Mouse (Mus musculus): ENCODE data around the gene Pdlim4. TPM values are rescaled to one million over a fixed set of nuclear protein-coding genes. Genes with fewer than 3 reads are reported as not detected.
A peak's percentile ranks its signal among the peaks of the same experiment; 100 is the strongest.

Gene Pdlim4
- polyA plus RNA-seq (2015; fragmentation: Nextera tagmentation; extraction: Ambion mirVana): 13.0 and 16.4 TPM in 2 replicates

DNA sequence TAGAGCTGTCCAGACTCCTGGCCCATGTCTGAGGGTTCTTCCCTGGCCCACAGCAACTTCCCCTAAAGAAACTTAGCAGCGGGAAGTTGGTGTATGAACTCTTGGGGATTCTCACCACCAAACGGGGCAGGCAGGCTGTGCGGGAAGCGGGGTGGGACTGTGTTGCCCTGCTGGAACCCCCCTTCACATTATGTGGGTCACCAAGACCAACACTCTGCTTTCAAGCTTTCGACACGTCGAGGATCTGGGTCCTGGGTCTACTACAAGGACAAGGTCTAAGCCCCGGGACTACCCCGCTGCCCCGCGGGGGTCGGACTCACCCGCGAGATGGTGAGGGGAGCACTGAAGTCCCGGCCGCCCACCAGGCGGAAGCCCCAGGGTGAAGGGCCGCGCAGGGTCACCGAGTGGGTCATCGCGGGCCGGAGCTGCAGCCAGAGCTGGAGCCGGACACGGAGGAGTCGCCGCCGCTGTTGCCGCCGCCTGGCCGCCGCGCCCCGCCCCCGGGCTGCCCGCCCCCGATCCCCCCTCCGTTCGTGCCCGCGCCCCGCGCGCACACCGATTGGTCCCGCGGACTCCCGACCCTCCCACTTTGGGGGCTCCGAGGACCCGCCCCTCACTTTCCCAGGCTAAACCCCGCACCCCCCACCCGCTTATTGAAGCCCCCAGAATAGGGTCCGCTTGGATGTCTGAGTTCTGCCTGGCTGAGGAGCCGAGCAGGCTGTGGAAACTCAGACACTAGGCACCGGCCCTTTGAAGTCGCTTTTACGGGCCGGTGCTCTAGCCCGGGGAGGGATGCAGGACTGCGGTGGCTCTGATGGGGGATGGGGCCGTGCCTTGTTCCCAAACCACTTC is at the start of gene Pdlim4:
Gene Pdlim4, minus strand, starts transcription at position 495 of the 852 bp plus-strand sequence.
- peak; percentile 23; the same call in 1 of the 2 replicates for ATAC-seq (ENCODE audit: borderline replicate concordance, extremely low read depth, low FRiP score, low TSS enrichment)
- Histone ChIP-seq H3K36me3 (no peaks in the 10 kb centered on the region), H3K27me3 (peaks cover 36% of the 10 kb centered on the region), H3K4me2 (peak within 1 kb of the TSS; percentile 91), H3K4me3 (peak within 1 kb of the TSS; percentile 52), H3K9me3 (no peaks in the 10 kb centered on the region), H3K4me1 (peaks cover 29% of the 10 kb centered on the region), H3K9ac (peak within 1 kb of the TSS; percentile 39), H3K27ac (no peak within 1 kb of the TSS)
- 1% methylated on average over 47 of the region's 61 CpGs for WGBS

DNA sequence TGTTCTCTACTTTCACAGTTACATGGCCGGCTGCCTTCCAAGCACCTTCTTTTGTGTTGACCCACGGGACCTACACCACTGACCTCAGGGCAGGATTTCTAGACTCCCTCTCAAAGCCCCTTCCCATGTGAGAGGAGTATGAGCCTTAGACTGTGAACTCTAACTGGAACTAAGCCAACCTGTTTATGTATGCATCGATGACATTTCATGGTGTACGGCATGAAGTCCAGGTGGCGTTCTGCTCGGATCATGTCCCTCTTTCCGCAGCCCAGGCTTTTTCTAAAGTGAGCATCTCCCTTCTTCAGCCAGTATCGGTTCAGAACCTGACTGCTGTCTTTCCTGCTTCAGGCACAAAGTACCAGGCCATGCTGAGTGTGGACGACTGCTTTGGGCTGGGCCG is 48.3 kb upstream of the Pdlim4 start:
- 0 out of 2 replicates have a peak, but pooled peaks cover 3% of the 10 kb centered on the region for H3K36me3 ChIP-seq
- no peak overlapping the region for H3K9ac ChIP-seq
- H3K27me3 ChIP-seq: no peaks in the 10 kb centered on the region
- no peak overlapping the region for H3K4me3 ChIP-seq
- 84% methylated on average over 10 of the region's 10 CpGs for WGBS
- H3K27ac ChIP-seq: no peak overlapping the region
- no peak for ATAC-seq (ENCODE audit: borderline replicate concordance, extremely low read depth, low FRiP score, low TSS enrichment)
- peaks cover 18% of the 10 kb centered on the region for H3K4me1 ChIP-seq
- no peak overlapping the region for H3K4me2 ChIP-seq
- H3K9me3 ChIP-seq: no peaks in the 10 kb centered on the region

DNA sequence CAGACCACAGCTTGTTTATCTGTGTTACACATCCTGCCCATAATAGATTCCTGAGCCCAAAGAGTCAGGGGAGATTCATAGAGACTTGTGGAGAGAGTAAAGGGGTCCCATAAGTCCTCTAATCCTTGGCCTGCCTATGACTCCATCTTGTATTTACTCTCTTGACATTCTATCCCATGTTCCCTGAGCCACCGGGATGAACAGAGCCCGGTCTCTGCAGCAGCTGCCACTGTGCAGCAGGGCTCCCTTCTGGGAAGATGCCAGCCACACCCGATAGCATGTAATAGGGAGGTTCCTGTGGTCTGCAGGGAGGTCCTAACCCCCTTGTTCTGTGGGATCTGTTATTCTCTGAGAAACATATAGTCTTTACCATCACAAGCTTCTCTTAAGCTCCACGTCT is 47.6 kb upstream of the Pdlim4 start:
- Histone ChIP-seq H3K9me3 (no peaks in the 10 kb centered on the region), H3K4me2 (no peak overlapping the region), H3K27me3 (no peaks in the 10 kb centered on the region), H3K4me3 (no peak overlapping the region), H3K4me1 (peaks cover 18% of the 10 kb centered on the region), H3K36me3 (0 out of 2 replicates have a peak, but pooled peaks cover 3% of the 10 kb centered on the region), H3K27ac (no peak overlapping the region), H3K9ac (no peak overlapping the region)
- ATAC-seq (ENCODE audit: borderline replicate concordance, extremely low read depth, low FRiP score, low TSS enrichment): no peak
- WGBS: 75% methylated on average over 4 of the region's 4 CpGs

- 49% methylated on average over 3 of the region's 3 CpGs for WGBS
- Histone ChIP-seq H3K4me2 (no peak overlapping the region), H3K9ac (no peak overlapping the region), H3K4me3 (no peak overlapping the region), H3K27me3 (no peaks in the 10 kb centered on the region), H3K27ac (no peak overlapping the region), H3K4me1 (peaks cover 18% of the 10 kb centered on the region), H3K36me3 (0 out of 2 replicates have a peak, but pooled peaks cover 3% of the 10 kb centered on the region), H3K9me3 (no peaks in the 10 kb centered on the region)
- no peak for ATAC-seq (ENCODE audit: borderline replicate concordance, extremely low read depth, low FRiP score, low TSS enrichment)
Observed at GRCm38 (mm10) chr11:54115911-54116310, 47.1 kb upstream of the Pdlim4 start.

- WGBS: 78% methylated on average over 8 of the region's 8 CpGs
- no peak for ATAC-seq (ENCODE audit: borderline replicate concordance, extremely low read depth, low FRiP score, low TSS enrichment)
- Histone ChIP-seq H3K27me3 (no peaks in the 10 kb centered on the region), H3K4me1 (peaks cover 18% of the 10 kb centered on the region), H3K4me3 (no peak overlapping the region), H3K36me3 (0 out of 2 replicates have a peak, but pooled peaks cover 3% of the 10 kb centered on the region), H3K9me3 (no peaks in the 10 kb centered on the region), H3K9ac (no peak overlapping the region), H3K4me2 (no peak overlapping the region), H3K27ac (no peak overlapping the region)
Observed at GRCm38 (mm10) chr11:54115301-54115700, 46.5 kb upstream of the Pdlim4 start.

DNA sequence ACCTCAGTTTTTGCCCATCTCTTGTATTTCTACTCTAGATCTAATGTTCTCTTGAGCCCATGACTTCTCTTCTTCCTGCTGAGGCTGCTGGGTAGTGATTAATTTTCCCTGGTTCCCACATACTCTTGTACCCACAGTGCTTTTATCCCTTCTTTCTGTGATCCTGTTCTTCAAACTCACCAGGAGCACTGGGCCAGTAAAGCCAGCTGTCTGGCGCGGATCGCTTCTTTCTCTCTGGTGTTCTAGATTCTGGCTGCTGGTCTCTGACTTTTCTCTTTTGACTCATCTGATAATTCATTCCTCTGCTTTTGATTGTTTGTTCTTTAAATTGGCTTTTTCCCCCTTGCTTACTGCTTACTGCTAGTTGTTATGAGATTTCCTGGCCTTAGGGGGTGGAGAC is 45.9 kb upstream of the Pdlim4 start:
- no peak overlapping the region for H3K4me2 ChIP-seq
- H3K27me3 ChIP-seq: no peaks in the 10 kb centered on the region
- no peaks in the 10 kb centered on the region for H3K9me3 ChIP-seq
- H3K27ac ChIP-seq: no peak overlapping the region
- peaks cover 18% of the 10 kb centered on the region for H3K4me1 ChIP-seq
- WGBS: 95% methylated on average over 3 of the region's 3 CpGs
- no peak for ATAC-seq (ENCODE audit: borderline replicate concordance, extremely low read depth, low FRiP score, low TSS enrichment)
- no peak overlapping the region for H3K4me3 ChIP-seq
- no peak overlapping the region for H3K9ac ChIP-seq
- H3K36me3 ChIP-seq: 0 out of 2 replicates have a peak, but pooled peaks cover 1% of the 10 kb centered on the region

DNA sequence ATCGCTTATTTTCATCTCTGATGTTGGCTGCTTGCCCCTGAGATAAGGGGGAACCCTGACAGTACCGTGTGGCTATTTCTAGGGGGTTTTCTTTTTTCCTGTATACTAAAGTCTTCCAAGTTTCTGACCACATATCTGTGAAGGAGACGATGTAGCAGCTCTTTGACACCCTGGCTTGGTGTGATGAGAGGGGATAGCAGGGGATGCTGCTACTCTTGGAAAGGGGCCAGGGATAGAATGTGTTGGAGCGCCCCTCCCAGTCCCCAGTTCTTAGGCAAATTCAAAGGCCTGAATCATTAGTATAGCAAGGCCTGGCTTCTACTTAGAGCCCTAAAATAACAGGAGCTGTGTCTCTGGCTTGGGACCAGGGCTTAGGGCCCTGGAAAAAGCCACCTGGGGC is 44.5 kb upstream of the Pdlim4 start:
- WGBS: 7% methylated on average over 4 of the region's 4 CpGs
- H3K9ac ChIP-seq: no peak overlapping the region
- H3K4me3 ChIP-seq: peak overlapping the region; percentile 13; the same call in 1 of the 2 replicates
- H3K4me1 ChIP-seq: peaks cover 23% of the 10 kb centered on the region
- H3K9me3 ChIP-seq: no peaks in the 10 kb centered on the region
- H3K27ac ChIP-seq: peak overlapping the region; percentile 85
- H3K4me2 ChIP-seq: peak overlapping the region; percentile 50
- no peaks in the 10 kb centered on the region for H3K36me3 ChIP-seq
- H3K27me3 ChIP-seq: no peaks in the 10 kb centered on the region
- peak; percentile 20; the same call in 1 of the 2 replicates for ATAC-seq (ENCODE audit: borderline replicate concordance, extremely low read depth, low FRiP score, low TSS enrichment)

- peak; percentile 97 for ATAC-seq (ENCODE audit: borderline replicate concordance, extremely low read depth, low FRiP score, low TSS enrichment)
- Histone ChIP-seq H3K27me3 (no peaks in the 10 kb centered on the region), H3K9ac (no peak overlapping the region), H3K4me2 (peak overlapping the region; percentile 50), H3K4me1 (peaks cover 25% of the 10 kb centered on the region), H3K36me3 (no peaks in the 10 kb centered on the region), H3K4me3 (peak overlapping the region; percentile 13; the same call in 1 of the 2 replicates), H3K9me3 (no peaks in the 10 kb centered on the region), H3K27ac (peak overlapping the region; percentile 85)
- under 1% methylated on average over 10 of the region's 10 CpGs for WGBS
Observed at GRCm38 (mm10) chr11:54112920-54113319, 44.1 kb upstream of the Pdlim4 start.

DNA sequence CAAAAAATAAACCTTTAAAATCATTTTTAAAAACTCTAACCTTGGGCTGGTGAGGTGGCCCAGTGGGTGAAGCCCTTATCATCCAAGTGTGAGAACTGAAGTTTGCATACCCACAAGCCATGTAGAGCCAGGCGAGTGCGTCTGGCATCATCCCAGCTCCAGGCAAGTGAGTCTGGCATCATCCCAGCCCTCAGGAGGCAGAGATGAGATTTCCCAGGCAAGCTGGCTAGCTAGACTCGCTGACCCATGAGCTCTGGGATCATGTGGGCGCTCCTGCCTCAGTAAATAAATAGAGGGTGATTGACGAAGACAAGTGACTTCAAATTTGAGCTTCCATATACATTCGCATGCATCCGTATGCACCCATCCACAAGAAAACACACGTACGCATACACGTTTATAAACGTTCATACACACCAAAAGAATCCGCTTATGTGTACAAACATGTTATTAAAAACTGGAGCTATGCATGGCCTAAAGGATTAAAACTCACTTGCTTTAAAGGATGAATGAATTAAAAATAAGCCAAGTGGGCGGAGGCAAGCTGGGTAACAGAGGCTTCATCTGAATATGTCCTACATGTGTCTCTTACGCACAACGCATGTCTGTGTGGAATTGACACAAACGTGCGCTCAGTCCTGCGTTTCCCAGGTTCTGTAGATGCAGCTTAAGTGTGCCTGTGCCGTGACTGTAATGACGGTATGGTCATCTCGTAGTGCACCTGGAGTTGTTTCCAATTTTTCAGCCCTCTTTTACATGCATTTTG is 43.3 kb upstream of the Pdlim4 start:
- Histone ChIP-seq H3K4me1 (peaks cover 27% of the 10 kb centered on the region), H3K4me3 (no peak overlapping the region), H3K27ac (peak overlapping the region; percentile 85), H3K27me3 (no peaks in the 10 kb centered on the region), H3K36me3 (no peaks in the 10 kb centered on the region), H3K9me3 (no peaks in the 10 kb centered on the region), H3K4me2 (peak overlapping the region; percentile 50; the same call in 1 of the 2 replicates), H3K9ac (no peak overlapping the region)
- ATAC-seq (ENCODE audit: borderline replicate concordance, extremely low read depth, low FRiP score, low TSS enrichment): no peak
- WGBS: 66% methylated on average over 21 of the region's 21 CpGs

DNA sequence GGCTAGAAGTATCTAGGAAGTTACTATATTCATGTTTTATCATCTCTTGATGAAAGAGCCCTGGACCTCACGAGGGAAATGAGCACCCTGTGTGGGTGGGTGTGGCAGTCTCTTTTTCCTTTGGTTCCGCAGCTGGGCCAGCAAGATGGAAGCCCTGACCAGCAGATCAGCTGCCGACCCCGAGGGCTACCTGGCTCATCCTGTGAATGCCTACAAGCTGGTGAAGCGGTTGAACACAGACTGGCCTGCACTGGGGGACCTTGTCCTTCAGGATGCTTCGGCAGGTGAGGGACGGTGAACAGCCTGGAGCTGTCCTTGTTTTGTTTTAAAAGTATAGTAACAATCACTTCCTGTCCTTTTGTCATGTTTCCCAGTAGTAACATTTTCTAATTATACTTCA is 42.5 kb upstream of the Pdlim4 start:
- no peak overlapping the region for H3K9ac ChIP-seq
- WGBS: 77% methylated on average over 7 of the region's 7 CpGs
- no peaks in the 10 kb centered on the region for H3K27me3 ChIP-seq
- no peaks in the 10 kb centered on the region for H3K36me3 ChIP-seq
- no peaks in the 10 kb centered on the region for H3K9me3 ChIP-seq
- no peak overlapping the region for H3K4me3 ChIP-seq
- H3K4me2 ChIP-seq: no peak overlapping the region
- ATAC-seq (ENCODE audit: borderline replicate concordance, extremely low read depth, low FRiP score, low TSS enrichment): no peak
- peaks cover 33% of the 10 kb centered on the region for H3K4me1 ChIP-seq
- H3K27ac ChIP-seq: no peak overlapping the region

DNA sequence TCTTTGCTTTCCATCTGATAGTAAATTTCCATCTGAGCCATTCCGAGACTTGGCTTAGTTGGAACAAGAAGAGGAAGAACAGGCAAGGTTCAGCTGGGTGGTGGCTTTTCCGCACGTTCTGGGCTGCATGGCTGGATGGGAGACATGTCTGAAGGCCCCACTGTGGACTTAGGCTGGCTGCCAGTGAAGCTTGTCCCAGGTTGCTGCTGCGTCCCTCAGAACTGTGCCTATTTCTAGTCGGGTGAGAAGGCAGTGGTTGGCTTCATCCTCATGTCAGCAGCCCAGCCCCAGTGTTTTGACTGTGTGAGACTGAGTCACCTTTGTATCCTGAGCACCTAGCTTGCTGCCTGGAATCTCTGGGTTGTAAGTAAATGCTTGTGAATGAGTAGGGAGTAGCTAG is 40.1 kb upstream of the Pdlim4 start:
- ATAC-seq (ENCODE audit: borderline replicate concordance, extremely low read depth, low FRiP score, low TSS enrichment): no peak
- peaks cover 30% of the 10 kb centered on the region for H3K4me1 ChIP-seq
- WGBS: 68% methylated on average over 5 of the region's 5 CpGs
- H3K36me3 ChIP-seq: no peaks in the 10 kb centered on the region
- H3K4me2 ChIP-seq: no peak overlapping the region
- H3K9ac ChIP-seq: no peak overlapping the region
- no peaks in the 10 kb centered on the region for H3K9me3 ChIP-seq
- no peak overlapping the region for H3K27ac ChIP-seq
- no peak overlapping the region for H3K4me3 ChIP-seq
- no peaks in the 10 kb centered on the region for H3K27me3 ChIP-seq

GRCm38 (mm10) chr11:54108131-54108530 is 39.3 kb upstream of the Pdlim4 start:
- H3K4me2 ChIP-seq: no peak overlapping the region
- no peak overlapping the region for H3K27ac ChIP-seq
- peaks cover 23% of the 10 kb centered on the region for H3K4me1 ChIP-seq
- H3K9me3 ChIP-seq: no peaks in the 10 kb centered on the region
- no peaks in the 10 kb centered on the region for H3K36me3 ChIP-seq
- WGBS: 64% methylated on average over 3 of the region's 3 CpGs
- ATAC-seq (ENCODE audit: borderline replicate concordance, extremely low read depth, low FRiP score, low TSS enrichment): no peak
- H3K4me3 ChIP-seq: no peak overlapping the region
- H3K9ac ChIP-seq: no peak overlapping the region
- no peaks in the 10 kb centered on the region for H3K27me3 ChIP-seq

Measured in lung, embryonic 15.5 days (tissue).